ENCODE assay signal across 9 mouse cellular contexts in genomic region chr12:72654698-72655097, GRCm38 (mm10). TPM values are rescaled to one million over a fixed set of nuclear protein-coding genes. Genes with fewer than 3 reads are reported as not detected.
DNase-seq lines count a peak whose midpoint lies in the region; ATAC-seq and TF ChIP-seq lines count a peak whose summit lies in the region.
"Had no signal": no experiment of that assay in that cellular context is flagged by ENCODE, and none has a peak within 500 bp of the region (broad histone marks: within the 10 kb centered on the region; RNA-seq: fewer than 3 reads in every experiment).

No protein-coding gene starts in this region.

- peak; percentile 35 for DNase-seq in urinary bladder, adult 2 months (ENCODE audit: low spot score)
- DNase-seq in urinary bladder, postnatal 10 days (ENCODE audit: low spot score) = no peak
- DNase-seq in forebrain, postnatal 0 days = peak; percentile 87
- DNase-seq in kidney, postnatal 0 days (ENCODE audit: low spot score) = peak; percentile 62
- peak; percentile 60 for DNase-seq in liver, postnatal 0 days
- DNase-seq in retina, adult 2 months (ENCODE audit: low read depth, low spot score) = peak; percentile 56
- DNase-seq in ovary, postnatal 10 days (ENCODE audit: low spot score) = no peak

- no peak overlapping the region for H3K27ac ChIP-seq in forebrain, postnatal 0 days (ENCODE audit: low read depth, low read length)
- no peak overlapping the region for H3K27ac ChIP-seq in kidney, postnatal 0 days
- H3K27ac ChIP-seq in liver, postnatal 0 days (ENCODE audit: low read depth) = no peak overlapping the region
- H3K27ac ChIP-seq: heart, embryonic 13.5 days had no signal

- H3K36me3 ChIP-seq in forebrain, postnatal 0 days (ENCODE audit: insufficient read depth) = no peaks in the 10 kb centered on the region
- no peaks in the 10 kb centered on the region for H3K36me3 ChIP-seq in kidney, postnatal 0 days (ENCODE audit: insufficient read depth, low read length)
- peaks cover 18% of the 10 kb centered on the region for H3K36me3 ChIP-seq in liver, postnatal 0 days (replicated peaks; ENCODE audit: insufficient read depth, low read length)

- no peak overlapping the region for H3K9ac ChIP-seq in forebrain, postnatal 0 days
- H3K9ac ChIP-seq in kidney, postnatal 0 days (ENCODE audit: low read depth, low read length) = no peak overlapping the region
- no peak overlapping the region for H3K9ac ChIP-seq in liver, postnatal 0 days (replicated peaks)
- H3K9ac ChIP-seq: heart, embryonic 13.5 days had no signal

- no peak overlapping the region for H3K4me3 ChIP-seq in forebrain, postnatal 0 days (ENCODE audit: low read depth, low read length)
- H3K4me3 ChIP-seq in kidney, postnatal 0 days (replicated peaks; ENCODE audit: low read depth, low read length) = no peak overlapping the region
- H3K4me3 ChIP-seq in liver, postnatal 0 days (ENCODE audit: low read depth, low read length) = no peak overlapping the region
- H3K4me3 ChIP-seq: heart, embryonic 13.5 days had no signal

- no peaks in the 10 kb centered on the region for H3K4me1 ChIP-seq in forebrain, postnatal 0 days (ENCODE audit: insufficient read depth)
- H3K4me1 ChIP-seq in kidney, postnatal 0 days (replicated peaks; ENCODE audit: insufficient read depth, low read length) = no peaks in the 10 kb centered on the region
- no peaks in the 10 kb centered on the region for H3K4me1 ChIP-seq in liver, postnatal 0 days (ENCODE audit: insufficient read depth)
- H3K4me1 ChIP-seq: heart, embryonic 13.5 days had no signal

- no peak for TF ChIP-seq EP300 in liver, postnatal 0 days (IDR thresholded peaks at IDR 0.05; ENCODE audit: low read depth)

- 8% methylated on average over 4 of the region's 4 CpGs for WGBS in forebrain, postnatal 0 days
- WGBS in kidney, postnatal 0 days = 17% methylated on average over 4 of the region's 4 CpGs
- WGBS in liver, postnatal 0 days (ENCODE audit: insufficient replicate concordance) = 30% methylated on average over 4 of the region's 4 CpGs

- H3K4me2 ChIP-seq in forebrain, postnatal 0 days (ENCODE audit: low read depth) = no peak overlapping the region
- no peak overlapping the region for H3K4me2 ChIP-seq in kidney, postnatal 0 days (ENCODE audit: low read length)
- no peak overlapping the region for H3K4me2 ChIP-seq in liver, postnatal 0 days (ENCODE audit: low read depth, low read length)
- H3K4me2 ChIP-seq: heart, embryonic 13.5 days had no signal

- no peaks in the 10 kb centered on the region for H3K27me3 ChIP-seq in forebrain, postnatal 0 days (ENCODE audit: insufficient read depth, low read length)
- no peaks in the 10 kb centered on the region for H3K27me3 ChIP-seq in kidney, postnatal 0 days (ENCODE audit: insufficient read depth, low read length)
- H3K27me3 ChIP-seq in liver, postnatal 0 days (ENCODE audit: insufficient read depth, low read length) = no peaks in the 10 kb centered on the region
- H3K27me3 ChIP-seq: heart, embryonic 13.5 days had no signal

- ATAC-seq in cerebellum, adult (ENCODE audit: insufficient number of reproducible peaks, low FRiP score, low TSS enrichment) = 0 out of 2 replicates have a peak, but pooled peaks have one; percentile 70
- peak; percentile 93 for ATAC-seq in forebrain, postnatal 0 days
- no peak for ATAC-seq in kidney, postnatal 0 days (replicated peaks; ENCODE audit: low FRiP score, low read depth)
- ATAC-seq in liver, postnatal 0 days = no peak

- H3K9me3 ChIP-seq in forebrain, postnatal 0 days (ENCODE audit: low read length) = no peaks in the 10 kb centered on the region
- no peaks in the 10 kb centered on the region for H3K9me3 ChIP-seq in kidney, postnatal 0 days (replicated peaks; ENCODE audit: low read length)
- no peaks in the 10 kb centered on the region for H3K9me3 ChIP-seq in liver, postnatal 0 days (ENCODE audit: low read length)
- H3K9me3 ChIP-seq: heart, embryonic 13.5 days had no signal

- TF ChIP-seq CTCF in forebrain, postnatal 0 days (IDR thresholded peaks at IDR 0.05; ENCODE audit: low read depth) = peak; percentile 86
- TF ChIP-seq CTCF in kidney, postnatal 0 days (IDR thresholded peaks at IDR 0.05; ENCODE audit: low read depth) = peak; percentile 80
- peak; percentile 79 for TF ChIP-seq CTCF in liver, postnatal 0 days (IDR thresholded peaks at IDR 0.05; ENCODE audit: low read depth)

RNA-seq across cellular contexts. Expression of gene Gm4756, which starts 5.2 kb away (rescaled TPM):
- polyA plus RNA-seq in urinary bladder, adult 2 months (2012; rRNA removed) = not detected in 2 replicates
- not detected in 2 replicates for total RNA-seq in forebrain, postnatal 0 days (2014; rRNA removed)
- polyA plus RNA-seq in forebrain, postnatal 0 days (2015; fragmentation: Nextera tagmentation; extraction: Ambion mirVana) = not detected in 2 replicates
- not detected in 2 replicates for polyA plus RNA-seq in kidney, postnatal 0 days (2015; fragmentation: Nextera tagmentation; extraction: Ambion mirVana)
- 0.17 and 0.25 TPM in 2 replicates for polyA plus RNA-seq in liver, postnatal 0 days (2015; fragmentation: Nextera tagmentation; extraction: Ambion mirVana)
- polyA plus RNA-seq: heart, embryonic 13.5 days had no signal

RNA-seq across cellular contexts. Expression of gene Dhrs7, which starts 10.0 kb away (rescaled TPM):
- 88.7 and 94.8 TPM in 2 replicates for polyA plus RNA-seq in urinary bladder, adult 2 months (2012; rRNA removed)
- 13.5 and 14.0 TPM in 2 replicates for total RNA-seq in forebrain, postnatal 0 days (2014; rRNA removed)
- polyA plus RNA-seq in forebrain, postnatal 0 days (2015; fragmentation: Nextera tagmentation; extraction: Ambion mirVana) = 20.4 and 23.8 TPM in 2 replicates
- 12.8 and 14.0 TPM in 2 replicates for polyA plus RNA-seq in kidney, postnatal 0 days (2015; fragmentation: Nextera tagmentation; extraction: Ambion mirVana)
- polyA plus RNA-seq in liver, postnatal 0 days (2015; fragmentation: Nextera tagmentation; extraction: Ambion mirVana) = 54.0 and 54.4 TPM in 2 replicates

Comparison
In these comparisons a context has a peak if more than half of its experiments do, and no peak if none do; other contexts are left out.
1. DNase-seq: peak in urinary bladder, adult 2 months (single experiment), forebrain, postnatal 0 days (single experiment), kidney, postnatal 0 days (single experiment), liver, postnatal 0 days (single experiment) and retina, adult 2 months (single experiment); none in urinary bladder, postnatal 10 days (single experiment) and ovary, postnatal 10 days (single experiment).
2. ATAC-seq: peak in cerebellum, adult (single experiment) and forebrain, postnatal 0 days (single experiment); none in kidney, postnatal 0 days (single experiment) and liver, postnatal 0 days (single experiment).
3. Peak in every context shown above with its lines, with median percentiles within 50 percentile points of each other: CTCF ChIP-seq.